Mouse (Mus musculus) adrenal gland, adult 8-10 months (tissue): ENCODE data around the gene Cyb561. TPM values are rescaled to one million over a fixed set of nuclear protein-coding genes. Genes with fewer than 3 reads are reported as not detected.

Source experiments
- DNase-seq: peaks from one replicate; pipeline ENCODE4 v3.0.0; 2022
- total RNA-seq, 4 experiments: library from RNA; stranded (reverse); gene quantifications; 2 replicates each; pipeline ENCODE4 v1.2.4; 2022

Cyb561 gene
- total RNA-seq, 4 experiments from 2014 or later = 214 to 322 (median 255) TPM

DNA sequence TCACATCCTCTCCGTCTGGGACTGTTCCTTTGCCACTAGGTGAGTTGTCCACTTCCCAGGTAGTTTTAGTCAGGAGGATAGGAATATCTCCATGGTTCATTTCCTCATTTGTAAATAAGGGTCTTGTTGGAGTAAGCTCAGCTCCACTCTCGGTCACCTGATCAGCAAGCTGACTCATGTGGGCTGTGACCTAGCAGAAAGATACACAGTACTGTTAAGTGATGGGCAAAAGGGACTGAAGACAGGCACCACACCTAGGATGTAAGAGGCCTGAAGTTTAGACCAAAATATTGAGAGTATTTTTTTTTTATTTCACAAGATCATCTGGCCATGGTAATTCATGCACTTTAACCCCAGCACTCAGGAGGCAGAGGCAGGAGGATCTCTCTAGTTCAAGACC, 32.3 kb downstream of the Cyb561 start:
- no peak for DNase-seq

DNA sequence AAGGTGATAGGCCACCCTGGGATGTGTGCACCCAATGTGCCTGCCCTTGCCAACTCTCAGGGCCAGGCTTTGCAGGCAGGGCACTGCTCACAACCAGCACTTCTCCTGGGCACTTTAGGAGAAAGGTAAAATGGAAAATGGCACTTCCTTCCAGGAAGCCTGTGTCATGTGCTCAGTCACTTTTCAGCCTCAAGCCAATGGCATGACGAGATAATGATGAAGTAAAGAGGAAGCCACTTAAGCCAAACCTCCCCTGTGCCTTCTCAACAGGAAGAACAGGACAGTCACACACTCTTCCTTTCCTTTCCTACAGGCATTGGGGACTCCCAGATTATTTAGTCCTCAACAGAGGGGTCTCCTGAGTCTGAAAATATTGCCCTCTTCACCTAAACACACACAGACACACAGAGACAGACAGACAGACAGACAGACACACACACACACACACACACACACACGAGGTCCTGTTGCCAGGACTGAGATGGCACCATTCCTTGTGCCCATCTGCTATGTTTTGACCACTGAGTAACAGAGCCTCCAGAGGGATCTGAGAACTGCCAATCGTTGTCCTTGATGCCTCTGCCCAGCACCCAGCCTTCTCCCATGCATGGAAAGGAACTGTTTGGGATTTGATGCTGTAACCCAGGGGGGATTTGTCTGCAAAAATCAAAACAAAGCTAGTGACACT, 32.9 kb downstream of the Cyb561 start:
- no peak for DNase-seq

DNA sequence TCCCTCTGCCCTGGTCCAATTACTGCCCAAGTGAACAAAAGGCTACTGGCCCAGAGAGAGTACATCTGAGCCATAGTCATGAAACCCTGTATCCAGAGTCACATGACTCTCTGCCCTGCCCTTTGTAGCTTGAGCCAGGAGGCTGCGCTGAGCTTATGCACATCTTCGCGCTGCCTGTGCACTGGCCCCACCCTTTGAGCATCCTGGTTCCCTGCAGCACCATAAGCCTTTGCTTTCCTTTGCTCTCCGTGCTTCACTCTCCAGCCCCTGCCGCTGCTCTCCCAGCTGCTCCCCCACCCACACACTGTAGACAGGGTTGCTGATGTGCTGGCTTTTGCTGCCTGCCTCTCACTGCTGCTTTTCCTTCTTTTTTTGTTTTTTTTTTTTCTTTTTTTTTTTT, 39.6 kb downstream of the Cyb561 start:
- no peak for DNase-seq

DNA sequence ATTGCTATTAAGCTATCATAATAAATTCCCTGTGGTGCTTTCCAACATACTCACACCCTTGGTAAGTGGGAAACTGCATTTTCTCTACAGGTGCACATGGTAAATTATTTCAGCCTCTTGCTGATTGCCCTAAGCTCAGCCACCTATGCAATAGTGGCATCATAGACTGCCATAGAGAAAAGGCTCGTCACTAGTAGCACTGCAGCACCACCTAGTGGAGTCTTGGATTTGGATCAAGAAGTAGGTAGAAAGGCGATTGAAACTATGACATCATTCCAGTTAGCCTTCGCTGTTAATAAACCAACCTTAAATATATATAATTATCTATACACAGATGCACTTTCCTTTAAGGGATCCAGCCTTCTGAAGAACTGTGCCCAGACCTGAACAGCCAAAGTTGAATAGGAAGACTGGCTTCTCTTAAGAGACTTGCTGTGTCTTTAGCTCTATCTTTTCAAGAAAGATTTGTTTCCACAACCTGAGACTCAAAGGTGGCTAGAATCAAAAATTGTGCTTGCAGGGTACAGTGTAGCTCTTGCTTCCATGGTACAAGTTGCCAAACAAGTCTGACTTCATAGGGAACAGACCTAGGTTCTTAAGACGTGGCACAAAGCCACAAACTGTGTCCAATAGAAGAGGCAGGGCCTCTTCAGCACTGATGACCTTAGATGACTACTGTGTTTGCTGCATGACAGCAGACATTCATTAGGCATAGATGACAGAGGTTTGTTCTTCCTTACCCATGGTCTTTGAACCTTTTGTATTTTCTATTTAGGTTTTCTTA, 41.4 kb downstream of the Cyb561 start:
- peak; percentile 44 for DNase-seq

DNA sequence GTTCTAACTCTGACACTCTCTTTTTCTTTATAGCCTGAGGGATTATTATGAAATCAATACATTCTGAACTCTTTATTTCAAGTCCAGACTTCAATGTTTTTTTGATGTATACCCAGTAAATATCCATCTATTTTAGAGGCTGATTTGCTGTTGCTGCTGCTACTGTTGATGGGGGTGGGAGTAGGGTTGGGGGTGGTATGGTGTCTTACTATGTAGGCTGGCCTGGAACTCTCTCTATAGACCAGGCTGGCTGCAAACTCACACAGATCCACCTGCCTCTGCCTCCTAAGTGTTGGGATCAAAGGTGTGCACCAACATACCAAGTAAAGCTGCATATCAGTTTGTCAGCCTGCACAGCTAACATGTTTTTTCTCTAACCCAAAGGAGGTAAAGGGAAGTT, 42.0 kb downstream of the Cyb561 start:
- DNase-seq = no peak

GRCm38 (mm10) chr11:105909617-105910016, 43.5 kb downstream of the Cyb561 start:
- DNase-seq = no peak

DNA sequence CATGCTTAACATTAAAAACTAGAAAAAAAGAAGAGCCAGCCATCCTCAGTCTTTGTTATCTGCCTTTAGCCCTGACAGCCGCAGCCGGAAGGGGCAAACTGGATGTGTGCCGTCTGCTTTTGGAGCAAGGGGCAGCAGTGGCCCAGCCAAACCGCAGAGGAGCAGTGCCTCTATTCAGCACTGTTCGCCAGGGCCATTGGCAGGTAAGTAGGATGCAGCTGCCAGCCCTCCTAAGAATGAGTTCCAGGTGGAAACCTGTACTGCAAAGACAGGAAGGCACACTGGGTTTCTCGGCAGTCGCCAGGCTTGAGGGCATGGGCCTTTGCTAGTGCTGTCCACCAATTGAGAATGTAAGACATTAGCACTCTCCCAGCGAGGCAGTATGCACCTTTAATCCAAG, 44.2 kb downstream of the Cyb561 start:
- DNase-seq = no peak

DNA sequence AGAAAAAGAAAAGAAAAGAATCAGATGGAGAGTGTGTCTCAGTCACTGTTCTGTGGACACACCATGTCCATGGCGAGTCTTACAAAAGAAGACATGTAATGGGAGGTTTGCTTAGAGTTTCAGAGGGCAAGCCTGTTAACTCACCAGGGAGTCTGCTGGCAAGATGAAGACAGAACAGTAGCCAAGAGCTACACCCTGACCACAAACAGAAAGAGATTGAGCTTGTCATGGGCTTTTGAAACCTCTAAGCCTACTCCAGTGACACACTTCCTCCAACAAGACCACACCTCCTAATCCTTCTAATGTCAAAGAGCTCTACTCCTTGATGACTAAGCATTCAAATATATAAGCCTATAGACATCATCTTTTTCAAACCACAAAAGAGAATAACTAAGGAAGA, 45.8 kb downstream of the Cyb561 start:
- DNase-seq = no peak

- DNase-seq = no peak
Measured at GRCm38 (mm10) chr11:105905529-105906213, 47.5 kb downstream of the Cyb561 start.

- no peak for DNase-seq
Measured at GRCm38 (mm10) chr11:105902956-105903355, 50.2 kb downstream of the Cyb561 start.

DNA sequence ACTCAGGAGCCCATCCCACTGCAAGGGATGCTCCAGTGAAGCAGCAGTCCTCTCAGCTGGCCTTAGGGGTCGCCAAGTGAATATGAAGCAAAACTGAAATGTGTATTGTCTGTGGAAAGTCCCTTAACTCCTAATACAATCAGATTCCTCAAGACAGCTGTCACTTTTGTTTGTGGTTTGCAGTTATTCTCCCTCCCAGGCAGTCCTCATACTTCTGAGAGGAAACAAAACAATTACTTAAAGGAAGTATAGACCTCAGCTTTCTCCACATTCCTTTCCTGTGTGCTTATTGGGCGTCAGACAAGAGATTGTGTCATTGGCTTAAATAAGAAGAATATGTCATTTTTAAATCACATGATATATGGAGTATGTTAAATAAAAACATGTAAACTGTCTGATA, 51.6 kb downstream of the Cyb561 start:
- DNase-seq = no peak

DNA sequence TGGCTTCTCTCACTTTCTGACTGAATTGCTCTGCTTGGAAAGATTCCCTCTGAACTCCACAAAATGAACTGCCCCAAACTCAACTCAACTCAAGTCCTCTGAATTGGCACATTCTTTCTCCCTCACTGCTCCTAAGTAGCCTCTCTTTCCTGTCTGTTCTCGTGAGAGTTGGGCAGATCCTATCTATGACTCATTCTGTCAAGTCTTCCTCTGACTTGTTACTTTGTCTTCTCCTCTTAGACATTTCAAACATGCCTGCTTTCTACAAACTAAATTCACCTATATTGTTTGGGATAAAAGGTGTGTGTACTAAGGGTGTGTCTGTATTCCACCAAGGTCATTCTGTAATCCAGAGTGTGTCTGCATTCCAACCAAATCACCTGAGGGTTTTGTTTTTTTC, 54.0 kb downstream of the Cyb561 start:
- no peak for DNase-seq

- no peak for DNase-seq
Measured at GRCm38 (mm10) chr11:105887281-105887680, 65.9 kb downstream of the Cyb561 start.

DNA sequence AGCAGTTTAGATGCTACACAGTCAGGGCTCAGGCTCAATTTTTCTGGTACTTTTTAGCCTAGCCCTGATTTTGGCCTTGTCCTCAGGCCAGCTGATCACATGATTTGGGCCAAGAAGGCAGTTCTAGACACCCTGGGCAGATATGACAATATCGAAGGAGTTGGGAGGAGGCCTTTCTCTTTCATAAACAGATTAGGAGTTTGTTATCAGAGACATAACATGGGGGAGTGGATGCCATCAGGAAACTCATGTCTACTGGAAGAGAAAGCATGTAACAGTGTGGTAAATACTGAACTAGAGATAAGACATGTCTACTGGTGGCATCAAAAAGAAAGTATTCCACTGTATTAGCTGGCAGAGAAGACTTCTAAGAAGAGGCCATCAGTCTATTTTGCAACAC, 67.6 kb downstream of the Cyb561 start:
- DNase-seq = no peak

Other genes with a start within 250 kb of the Cyb561 start
- 10 to 100 TPM in 3 of 4 experiments, 1 to 10 TPM in 1; 9.4 to 22.2 (median 12.1) TPM for gene Ace, start 14.6 kb upstream of the Cyb561 start, total RNA-seq
- gene Ace3, start 41.3 kb upstream of the Cyb561 start, total RNA-seq = not detected
- under 1 TPM; 0.31 to 0.67 (median 0.40) TPM for gene Kcnh6, start 54.8 kb upstream of the Cyb561 start, total RNA-seq
- gene Dcaf7, start 83.5 kb upstream of the Cyb561 start, total RNA-seq = 10 to 100 TPM; 57.3 to 79.3 (median 70.3) TPM
- 10 to 100 TPM; 26.3 to 38.6 (median 33.1) TPM for gene Taco1, start 112.7 kb upstream of the Cyb561 start, total RNA-seq
- gene Map3k3, start 131.3 kb upstream of the Cyb561 start, total RNA-seq = 10 to 100 TPM; 41.7 to 58.2 (median 47.2) TPM
- not detected for gene Gm10840, start 207.5 kb upstream of the Cyb561 start, total RNA-seq
- gene Limd2, start 207.5 kb upstream of the Cyb561 start, total RNA-seq = 10 to 100 TPM in 3 of 4 experiments, 1 to 10 TPM in 1; 9.6 to 18.9 (median 14.3) TPM
- gene Strada, start 248.8 kb upstream of the Cyb561 start, total RNA-seq = 10 to 100 TPM; 15.1 to 26.8 (median 19.3) TPM